Comparison of ENCODE assay signal across 20 mouse cellular contexts in the genomic region with DNA sequence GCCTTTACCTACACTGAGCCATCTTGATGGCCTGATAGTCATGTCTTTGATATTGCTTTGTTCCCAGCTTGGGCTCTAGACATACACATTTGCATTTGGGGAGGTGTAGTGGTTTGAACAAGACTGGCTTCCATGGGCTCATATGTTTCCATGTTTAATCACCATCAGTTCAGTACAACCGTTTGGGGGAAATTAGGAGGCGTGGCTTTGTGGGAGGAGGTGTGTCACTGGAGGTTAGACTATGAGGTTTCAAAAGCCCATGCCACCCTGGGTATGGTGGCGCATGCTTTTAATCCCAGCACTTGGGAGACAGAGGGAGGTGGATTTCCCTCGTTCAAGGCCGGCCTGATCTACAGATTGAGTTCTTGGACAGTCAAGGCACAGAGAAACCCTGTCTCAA.
"Had no signal": no experiment of that assay in that cellular context is flagged by ENCODE, and none has a peak within 500 bp of the region (broad histone marks: within the 10 kb centered on the region; RNA-seq: fewer than 3 reads in every experiment).

No protein-coding gene starts in this region.

- ATAC-seq: midbrain, embryonic 15.5 days had no signal

- H3K9ac ChIP-seq: limb, embryonic 13.5 days; liver, embryonic 15.5 days; midbrain, embryonic 12.5 days; midbrain, embryonic 15.5 days; neural tube, embryonic 13.5 days; stomach, embryonic 15.5 days had no signal

- H3K36me3 ChIP-seq: limb, embryonic 10.5 days; limb, embryonic 13.5 days; liver, embryonic 15.5 days; midbrain, embryonic 12.5 days; midbrain, embryonic 15.5 days; neural tube, embryonic 13.5 days; stomach, embryonic 15.5 days had no signal

- H3K9me3 ChIP-seq: limb, embryonic 10.5 days; limb, embryonic 13.5 days; liver, embryonic 15.5 days; midbrain, embryonic 12.5 days; midbrain, embryonic 15.5 days; neural tube, embryonic 13.5 days; stomach, embryonic 15.5 days had no signal

- H3K27me3 ChIP-seq: limb, embryonic 13.5 days; liver, embryonic 15.5 days; midbrain, embryonic 12.5 days; midbrain, embryonic 15.5 days; neural tube, embryonic 13.5 days; stomach, embryonic 15.5 days had no signal

- H3K27ac ChIP-seq: kidney, postnatal 0 days; layer of hippocampus, adult 2 months; limb, embryonic 10.5 days; limb, embryonic 13.5 days; liver, embryonic 15.5 days; midbrain, embryonic 12.5 days; midbrain, embryonic 15.5 days; neural tube, embryonic 13.5 days; stomach, embryonic 15.5 days had no signal

- H3K4me3 ChIP-seq: layer of hippocampus, adult 2 months; limb, embryonic 10.5 days; limb, embryonic 13.5 days; liver, embryonic 15.5 days; midbrain, embryonic 12.5 days; midbrain, embryonic 15.5 days; myocyte; neural tube, embryonic 13.5 days; stomach, embryonic 15.5 days had no signal

- H3K4me1 ChIP-seq: limb, embryonic 13.5 days; midbrain, embryonic 12.5 days; midbrain, embryonic 15.5 days; neural tube, embryonic 13.5 days; stomach, embryonic 15.5 days had no signal

- H3K4me2 ChIP-seq: limb, embryonic 13.5 days; liver, embryonic 15.5 days; midbrain, embryonic 12.5 days; midbrain, embryonic 15.5 days; neural tube, embryonic 13.5 days; stomach, embryonic 15.5 days had no signal

- DNase-seq: kidney, adult 2 months; kidney, postnatal 25 days; layer of hippocampus, adult 9-11 months; lung, adult 2 months; lung, postnatal 14 days; lung, postnatal 4 days; retina, postnatal 1 day; right cerebral cortex, postnatal 25 days; spleen, adult 18-20 months; thymus, postnatal 25 days had no signal
